Mouse (Mus musculus) heart, embryonic 12.5 days (tissue): ENCODE results near the gene Gm49318. TPM values are rescaled to one million over a fixed set of nuclear protein-coding genes. Genes with fewer than 3 reads are reported as not detected.
"Not testable (repeated sequence)": the region's sequence is repeated elsewhere in the genome, so short reads cannot be mapped to it uniquely, and the experiment has no call there.

Source experiments
- ATAC-seq: fragments of 200-750 bp; cut with Nextera tagmentation; 2 replicates; pipeline ENCODE4 v1.8.0; 2017; ENCODE audit warnings: moderate TSS enrichment, moderate library complexity; ENCODE audit not compliant: insufficient number of reproducible peaks, low FRiP score
- H3K27ac ChIP-seq: fragments of 300-500 bp; sonication (generic); 2 replicates; pipeline ENCODE4 v1.5.1; 2016; ENCODE audit warnings: mild to moderate bottlenecking, moderate library complexity; ENCODE audit not compliant: poor library complexity, severe bottlenecking
- H3K27me3 ChIP-seq: fragments of 300-500 bp; sonication (generic); replicated peaks from 2 replicates; pipeline ENCODE4 v1.6.1; 2016; ENCODE audit warnings: mild to moderate bottlenecking, moderate library complexity
- H3K36me3 ChIP-seq: fragments of 300-500 bp; sonication (generic); 2 replicates; pipeline ENCODE4 v1.6.1; 2016; ENCODE audit warnings: mild to moderate bottlenecking, moderate library complexity
- H3K4me1 ChIP-seq: fragments of 300-500 bp; sonication (generic); replicated peaks from 2 replicates; pipeline ENCODE4 v1.6.1; 2016; ENCODE audit warnings: mild to moderate bottlenecking
- H3K4me2 ChIP-seq: fragments of 300-500 bp; sonication (generic); 2 replicates; pipeline ENCODE4 v1.6.1; 2016; ENCODE audit warnings: mild to moderate bottlenecking, moderate library complexity
- H3K4me3 ChIP-seq: fragments of 300-500 bp; sonication (generic); 2 replicates; pipeline ENCODE4 v1.5.1; 2016; ENCODE audit warnings: mild to moderate bottlenecking
- H3K9ac ChIP-seq: fragments of 300-500 bp; sonication (generic); 2 replicates; pipeline ENCODE4 v1.6.1; 2016; ENCODE audit warnings: mild to moderate bottlenecking, moderate library complexity
- H3K9me3 ChIP-seq: fragments of 300-500 bp; sonication (generic); replicated peaks from 2 replicates; pipeline ENCODE4 v1.6.1; 2016; ENCODE audit warnings: mild to moderate bottlenecking, moderate library complexity
- WGBS: fragments of 180-500 bp; shearing (Covaris S2); methylation state at CpG from one replicate; pipeline ENCODE4 v1.1.7; 2016; 5-methylcytosine and 5-hydroxymethylcytosine counted together
- polyA plus RNA-seq: library from polyadenylated mRNA; unstranded; fragments of >200 nt; fragmentation: Nextera tagmentation; extraction: Ambion mirVana; gene quantifications from 2 replicates; pipeline ENCODE4 v1.2.1, GENCODE M21; 2016

Gm49318 gene
- polyA plus RNA-seq, 1 experiment from 2014 or later, result not detected

DNA sequence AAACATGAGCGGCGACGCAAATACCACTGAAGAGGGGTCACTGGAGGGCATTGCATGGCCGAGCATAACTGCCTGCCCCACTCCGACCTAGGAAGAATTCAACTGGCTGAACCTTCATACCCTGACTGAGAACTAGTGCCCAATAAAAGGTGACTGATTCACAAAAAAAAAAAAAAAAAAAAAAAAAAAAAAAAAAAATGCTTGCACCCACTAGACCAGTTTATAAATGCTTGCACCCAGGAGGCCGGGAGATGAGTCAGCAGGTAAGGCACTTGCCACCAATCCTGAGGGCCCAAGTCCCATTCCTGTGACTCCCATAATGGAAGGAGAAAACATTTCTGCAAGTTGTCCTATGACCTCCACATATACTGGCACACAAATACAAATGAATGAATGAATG is 21.7 kb upstream of the Gm49318 start:
- Histone ChIP-seq H3K27me3 (no peaks in the 10 kb centered on the region), H3K9ac (no peak overlapping the region), H3K4me2 (no peak overlapping the region), H3K36me3 (no peaks in the 10 kb centered on the region), H3K4me3 (no peak overlapping the region), H3K9me3 (no peaks in the 10 kb centered on the region), H3K4me1 (0 out of 2 replicates have a peak, but pooled peaks cover 10% of the 10 kb centered on the region), H3K27ac (no peak overlapping the region)
- 82% methylated on average over 6 of the region's 6 CpGs for WGBS
- ATAC-seq, result no peak

DNA sequence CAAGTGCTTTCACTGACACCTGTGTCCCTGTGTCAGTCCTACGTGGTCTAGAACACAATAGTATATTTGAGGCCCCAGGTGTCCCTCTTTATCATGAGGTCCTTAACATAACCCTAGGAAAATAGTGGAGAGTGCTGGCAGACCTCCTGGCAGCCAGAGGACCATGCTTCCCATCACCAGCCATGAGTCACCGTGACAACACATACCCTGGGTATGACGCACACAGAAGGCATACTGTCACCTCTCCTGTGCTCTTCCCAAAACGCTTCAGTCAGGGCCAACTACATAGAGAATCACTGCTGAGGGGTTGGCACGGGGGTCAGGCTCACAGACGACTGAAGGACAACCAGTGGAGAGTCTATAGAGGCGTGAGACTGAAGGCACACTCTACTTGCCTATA is 18.9 kb upstream of the Gm49318 start:
- Histone ChIP-seq H3K4me1 (peaks cover 19% of the 10 kb centered on the region), H3K27ac (no peak overlapping the region), H3K9ac (no peak overlapping the region), H3K4me2 (no peak overlapping the region), H3K9me3 (no peaks in the 10 kb centered on the region), H3K27me3 (no peaks in the 10 kb centered on the region), H3K4me3 (no peak overlapping the region), H3K36me3 (no peaks in the 10 kb centered on the region)
- no peak for ATAC-seq
- whole genome bisulfite sequencing, result 76% methylated on average over 7 of the region's 7 CpGs

DNA sequence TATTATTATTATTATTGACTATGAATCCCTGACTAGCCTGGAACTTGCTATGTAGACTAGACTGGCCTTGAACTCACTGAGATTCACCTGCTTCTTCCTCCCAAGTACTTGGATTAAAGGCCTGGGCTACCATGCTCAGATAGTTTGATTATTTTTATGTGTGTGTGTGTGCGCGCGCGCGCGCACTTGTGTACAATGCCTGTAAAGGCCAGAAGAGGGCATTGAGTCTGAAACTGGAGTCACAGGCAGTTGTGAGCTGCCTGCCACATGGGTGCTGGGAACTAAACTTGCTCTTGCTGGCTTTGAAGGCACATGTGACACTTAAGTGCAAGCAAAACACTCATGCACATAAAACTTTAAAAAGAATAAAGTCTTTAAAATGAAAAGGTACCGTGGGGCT is 18.2 kb upstream of the Gm49318 start:
- no peak overlapping the region for H3K4me2 ChIP-seq
- no peaks in the 10 kb centered on the region for H3K27me3 ChIP-seq
- H3K4me1 ChIP-seq, result peaks cover 19% of the 10 kb centered on the region
- H3K4me3 ChIP-seq, result no peak overlapping the region
- no peak overlapping the region for H3K9ac ChIP-seq
- no peaks in the 10 kb centered on the region for H3K9me3 ChIP-seq
- H3K27ac ChIP-seq, result no peak overlapping the region
- no peak for ATAC-seq
- no peaks in the 10 kb centered on the region for H3K36me3 ChIP-seq
- 99% methylated on average over 7 of the region's 7 CpGs for WGBS

DNA sequence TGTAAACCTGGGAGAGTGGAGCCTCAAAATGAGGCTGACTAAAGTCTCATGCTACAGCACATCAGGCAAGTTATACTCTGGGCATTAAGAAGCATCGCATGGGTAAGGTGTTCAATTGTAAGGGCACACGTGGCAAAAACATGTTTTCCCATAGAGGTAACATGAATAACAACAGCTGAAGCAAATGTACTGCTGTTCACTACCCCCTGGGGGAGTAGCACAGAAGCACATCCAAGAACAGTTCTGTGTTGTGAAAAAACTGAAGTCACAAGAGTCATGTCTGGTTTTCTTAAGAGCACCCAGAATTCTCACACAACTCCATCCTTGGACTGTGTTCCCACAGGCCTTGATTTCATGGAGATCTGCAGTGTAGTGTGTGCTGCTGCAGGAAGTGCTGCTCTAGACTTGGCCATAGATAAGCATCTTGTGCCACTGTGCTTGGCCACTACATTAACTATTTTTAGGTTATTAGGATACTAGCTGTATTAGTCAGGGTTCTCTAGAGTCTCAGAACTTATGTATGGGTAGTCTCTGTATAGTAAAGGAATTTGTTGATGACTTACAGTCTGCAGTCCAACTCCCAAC is 16.1 kb upstream of the Gm49318 start:
- no peak overlapping the region for H3K9ac ChIP-seq
- no peak overlapping the region for H3K4me2 ChIP-seq
- H3K27ac ChIP-seq, result no peak overlapping the region
- no peak overlapping the region for H3K4me3 ChIP-seq
- H3K9me3 ChIP-seq, result no peaks in the 10 kb centered on the region
- peaks cover 19% of the 10 kb centered on the region for H3K4me1 ChIP-seq
- H3K27me3 ChIP-seq, result no peaks in the 10 kb centered on the region
- ATAC-seq, result no peak
- WGBS, result 81% methylated on average over 2 of the region's 2 CpGs
- peaks cover 11% of the 10 kb centered on the region; the same call in 1 of the 2 replicates for H3K36me3 ChIP-seq

DNA sequence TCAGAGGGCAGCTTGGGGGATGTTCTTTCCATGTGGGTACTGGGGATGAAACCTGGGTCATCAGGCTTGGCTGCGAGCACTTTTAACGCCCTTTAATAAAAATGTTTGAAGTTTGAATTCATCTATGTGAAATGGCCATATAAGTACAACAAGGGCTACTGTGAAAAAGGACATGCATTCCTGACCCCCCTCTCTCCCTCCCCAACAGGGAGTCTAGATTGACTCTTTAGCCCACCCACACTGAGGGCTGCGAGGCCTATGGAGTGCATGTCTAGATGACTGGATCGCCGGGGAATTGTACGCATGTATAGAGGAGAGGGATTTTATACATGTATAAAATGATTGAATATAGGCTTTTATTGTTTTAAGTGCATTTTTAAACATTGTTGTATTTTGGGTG is 15.0 kb upstream of the Gm49318 start:
- ATAC-seq, result no peak
- Histone ChIP-seq H3K27me3 (no peaks in the 10 kb centered on the region), H3K9me3 (no peaks in the 10 kb centered on the region), H3K4me2 (peak overlapping the region; percentile 83), H3K27ac (peak overlapping the region; percentile 75), H3K4me3 (peak overlapping the region; percentile 85), H3K4me1 (peaks cover 19% of the 10 kb centered on the region), H3K36me3 (peaks cover 11% of the 10 kb centered on the region; the same call in 1 of the 2 replicates), H3K9ac (peak overlapping the region; percentile 82)
- 77% methylated on average over 6 of the region's 6 CpGs for WGBS

DNA sequence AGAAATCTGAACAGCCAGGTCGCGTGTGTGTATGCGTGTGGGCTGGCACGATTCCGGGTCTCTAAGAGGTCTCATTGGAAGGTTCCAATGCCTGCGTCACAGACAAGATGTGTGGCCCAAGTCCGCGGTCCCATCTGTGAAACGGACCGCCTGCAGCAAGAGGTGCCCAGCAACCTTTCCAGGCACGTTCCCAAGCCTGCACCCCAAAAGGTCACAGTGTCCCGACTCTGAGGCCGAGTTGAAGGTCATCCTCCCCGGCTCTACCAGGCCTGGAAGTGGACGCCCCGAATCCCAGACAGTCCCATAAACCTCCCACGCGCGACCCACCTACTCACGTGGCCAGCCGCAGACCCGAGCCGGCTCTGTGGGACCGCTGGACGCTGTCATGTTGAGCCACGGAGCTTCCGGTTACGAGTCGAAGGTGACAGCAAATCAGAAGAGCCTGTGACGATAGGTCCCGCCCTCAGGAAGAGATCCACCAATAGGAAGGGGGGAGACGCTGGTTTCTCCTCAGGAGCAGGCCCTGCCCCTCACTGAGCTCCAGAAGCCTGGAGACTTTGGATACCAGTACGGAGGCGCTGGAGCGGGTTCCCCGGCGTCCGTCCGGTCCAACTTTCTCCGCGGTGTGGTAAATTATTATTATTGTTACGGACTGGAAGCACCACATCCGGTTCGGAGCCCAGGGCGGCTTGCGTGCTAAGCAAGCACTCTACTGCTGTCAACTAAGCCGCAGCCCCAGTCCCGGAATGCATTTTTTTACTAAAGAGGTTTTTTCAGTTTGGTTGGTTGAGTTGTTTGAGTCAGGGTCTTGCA is 14.2 kb upstream of the Gm49318 start, which contains the start of gene Ecsit:
Ecsit (minus strand) TSS at position 417 of the 813 bp plus-strand sequence.
- under 1% methylated on average over 48 of the region's 48 CpGs for WGBS
- Histone ChIP-seq H3K4me2 (peak within 1 kb of the TSS; percentile 83), H3K4me3 (peak within 1 kb of the TSS; percentile 85), H3K27me3 (no peaks in the 10 kb centered on the region), H3K36me3 (peaks cover 17% of the 10 kb centered on the region), H3K27ac (peak within 1 kb of the TSS; percentile 75), H3K9me3 (no peaks in the 10 kb centered on the region), H3K4me1 (peaks cover 19% of the 10 kb centered on the region), H3K9ac (peak within 1 kb of the TSS; percentile 82)
- ATAC-seq, result peak; percentile 98

DNA sequence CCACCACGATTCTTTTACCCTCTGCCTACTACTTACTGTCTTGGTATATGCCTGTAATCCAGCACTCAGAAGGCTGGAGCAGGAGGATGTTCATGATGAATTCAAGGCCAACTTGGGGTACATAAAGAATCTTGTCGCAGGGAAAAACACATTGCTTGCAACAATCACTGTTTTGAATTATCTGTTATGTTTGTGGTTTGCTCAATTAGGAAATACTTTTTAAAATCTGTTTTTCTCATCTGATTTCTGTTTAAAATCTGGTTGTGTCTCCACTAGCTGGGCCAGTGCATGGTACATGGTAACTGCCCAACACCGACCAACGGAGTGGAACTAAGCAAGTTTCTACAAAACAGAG is 13.6 kb upstream of the Gm49318 start:
- Histone ChIP-seq H3K27me3 (no peaks in the 10 kb centered on the region), H3K4me2 (peak overlapping the region; percentile 83), H3K36me3 (peaks cover 22% of the 10 kb centered on the region), H3K4me1 (peaks cover 19% of the 10 kb centered on the region), H3K9ac (peak overlapping the region; percentile 82), H3K9me3 (no peaks in the 10 kb centered on the region), H3K4me3 (peak overlapping the region; percentile 85), H3K27ac (peak overlapping the region; percentile 30; the same call in 1 of the 2 replicates)
- WGBS, result 32% methylated on average over 4 of the region's 4 CpGs
- ATAC-seq, result no peak

DNA sequence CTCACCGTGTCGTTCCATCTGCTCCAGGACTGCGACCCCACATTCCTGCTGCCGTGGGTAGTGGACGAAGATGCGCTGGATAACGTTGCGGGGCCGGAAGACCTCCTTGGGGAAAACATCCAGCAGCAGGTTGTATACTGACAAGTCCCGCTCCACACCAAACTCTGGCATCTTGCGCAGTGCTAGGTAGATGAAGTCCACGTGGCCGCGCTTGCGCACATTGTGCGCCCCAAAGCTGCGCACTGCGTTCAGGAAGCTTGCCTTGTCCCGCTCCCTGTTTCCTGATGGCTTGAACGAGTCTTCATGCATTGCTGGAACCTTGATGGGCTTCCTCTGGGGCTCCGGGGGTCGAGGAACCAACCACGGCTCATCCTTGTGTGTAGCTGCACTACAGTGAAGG is 5.2 kb upstream of the Gm49318 start:
- Histone ChIP-seq H3K9me3 (no peaks in the 10 kb centered on the region), H3K4me3 (no peak overlapping the region), H3K27ac (no peak overlapping the region), H3K36me3 (peaks cover 64% of the 10 kb centered on the region), H3K9ac (no peak overlapping the region), H3K4me2 (no peak overlapping the region), H3K4me1 (no peaks in the 10 kb centered on the region), H3K27me3 (no peaks in the 10 kb centered on the region)
- 91% methylated on average over 23 of the region's 23 CpGs for WGBS
- ATAC-seq, result no peak

DNA sequence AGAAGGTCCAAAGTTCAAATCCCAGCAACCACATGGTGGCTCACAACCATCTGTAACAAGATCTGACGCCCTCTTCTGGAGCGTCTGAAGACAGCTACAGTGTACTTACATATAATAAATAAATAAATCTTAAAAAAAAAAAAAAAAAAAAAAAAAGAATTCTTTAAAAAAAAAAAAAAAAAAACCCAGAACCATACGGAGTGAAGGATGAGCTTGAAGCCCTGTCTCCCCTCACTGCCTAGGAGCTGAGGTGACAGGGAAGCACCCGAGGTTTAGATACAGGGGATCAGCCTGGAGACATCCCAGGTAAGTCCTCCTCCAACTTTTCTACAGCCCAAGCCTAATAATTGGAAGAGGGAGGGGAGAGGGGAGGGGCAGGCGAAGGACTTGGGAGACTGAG is 4.7 kb upstream of the Gm49318 start:
- H3K9me3 ChIP-seq, H3K4me2 ChIP-seq, H3K4me3 ChIP-seq, H3K27me3 ChIP-seq, ATAC-seq, H3K27ac ChIP-seq, H3K9ac ChIP-seq, H3K4me1 ChIP-seq: not testable (repeated sequence)
- WGBS, result 73% methylated on average over 5 of the region's 5 CpGs
- H3K36me3 ChIP-seq, result peaks cover 64% of the 10 kb centered on the region

DNA sequence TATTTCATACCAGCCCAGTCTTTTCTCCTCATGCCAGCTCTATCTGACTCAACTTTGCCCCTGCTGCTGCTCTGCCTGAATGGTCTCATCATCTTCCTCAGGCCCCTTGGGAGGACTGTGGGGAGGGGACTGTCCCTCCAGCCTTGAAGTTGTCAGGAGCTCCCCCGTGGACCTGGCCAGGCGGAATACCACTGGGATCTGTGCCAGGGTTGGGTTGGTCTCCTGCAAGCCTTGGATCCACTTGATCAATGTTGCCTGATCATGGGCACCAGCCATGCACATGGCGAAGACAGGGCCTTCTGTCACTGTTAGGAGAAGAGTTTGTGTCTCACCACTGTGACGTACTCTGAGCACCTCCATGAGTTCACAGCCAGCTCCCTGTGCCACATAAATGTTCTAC is 1.2 kb upstream of the Gm49318 start:
- H3K36me3 ChIP-seq, result peaks cover 54% of the 10 kb centered on the region
- 91% methylated on average over 4 of the region's 4 CpGs for WGBS

DNA sequence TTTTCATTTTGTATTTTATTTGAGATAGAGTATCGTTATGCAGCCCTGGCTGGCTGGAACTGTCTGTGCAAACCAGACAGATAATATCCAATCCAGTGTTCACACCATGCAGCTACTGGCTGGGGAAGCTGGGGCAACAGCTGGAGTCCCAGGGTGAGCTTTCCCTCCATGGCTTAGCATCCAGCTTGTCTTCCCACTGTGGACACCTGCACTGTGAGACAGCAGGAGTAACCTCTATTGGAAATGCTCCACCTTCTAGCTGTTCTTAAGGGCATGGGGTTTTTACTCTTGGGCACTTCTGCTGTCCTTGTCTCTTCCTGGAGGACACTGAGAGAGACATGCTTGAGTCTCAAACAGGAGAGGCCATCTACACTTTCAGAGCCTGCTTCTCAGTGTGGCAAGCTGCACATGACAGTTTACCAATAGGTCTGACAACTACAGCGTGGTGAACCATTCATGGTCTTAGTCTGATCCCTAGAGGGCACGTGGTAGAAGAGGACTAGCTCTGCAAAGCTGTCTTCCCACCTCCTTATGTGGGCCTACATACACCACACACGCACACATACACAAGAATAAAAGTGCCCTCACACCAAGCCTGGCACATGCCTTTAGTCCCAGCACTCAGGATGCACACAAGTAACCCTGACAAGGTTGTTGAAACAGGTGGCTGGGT is 1.0 kb downstream of the Gm49318 start:
- 62% methylated on average over 4 of the region's 4 CpGs for WGBS
- no peaks in the 10 kb centered on the region for H3K27me3 ChIP-seq
- peak overlapping the region; percentile 45 for H3K27ac ChIP-seq
- H3K4me3 ChIP-seq, result peak overlapping the region; percentile 86
- peaks cover 15% of the 10 kb centered on the region for H3K4me1 ChIP-seq
- H3K9ac ChIP-seq, result peak overlapping the region; percentile 58
- H3K4me2 ChIP-seq, result peak overlapping the region; percentile 72
- ATAC-seq, result no peak
- H3K36me3 ChIP-seq, result peaks cover 53% of the 10 kb centered on the region
- H3K9me3 ChIP-seq, result no peaks in the 10 kb centered on the region

More for the DNA sequence above, 1.2 kb upstream of the Gm49318 start:
- Histone ChIP-seq H3K9me3 (no peaks in the 10 kb centered on the region), H3K27me3 (no peaks in the 10 kb centered on the region), H3K27ac (no peak overlapping the region), H3K4me1 (peaks cover 15% of the 10 kb centered on the region), H3K4me3 (no peak overlapping the region), H3K9ac (no peak overlapping the region), H3K4me2 (no peak overlapping the region)
- ATAC-seq, result no peak
